Mouse (Mus musculus): ENCODE results near the gene Anp32e. TPM values are rescaled to one million over a fixed set of nuclear protein-coding genes. Genes with fewer than 3 reads are reported as not detected.
A peak's percentile ranks its signal among the peaks of the same experiment; 100 is the strongest.
"Not testable (repeated sequence)": the region's sequence is repeated elsewhere in the genome, so short reads cannot be mapped to it uniquely, and the experiment has no call there.

The Anp32e gene
- polyA plus RNA-seq, 1 experiment: 275 TPM

DNA sequence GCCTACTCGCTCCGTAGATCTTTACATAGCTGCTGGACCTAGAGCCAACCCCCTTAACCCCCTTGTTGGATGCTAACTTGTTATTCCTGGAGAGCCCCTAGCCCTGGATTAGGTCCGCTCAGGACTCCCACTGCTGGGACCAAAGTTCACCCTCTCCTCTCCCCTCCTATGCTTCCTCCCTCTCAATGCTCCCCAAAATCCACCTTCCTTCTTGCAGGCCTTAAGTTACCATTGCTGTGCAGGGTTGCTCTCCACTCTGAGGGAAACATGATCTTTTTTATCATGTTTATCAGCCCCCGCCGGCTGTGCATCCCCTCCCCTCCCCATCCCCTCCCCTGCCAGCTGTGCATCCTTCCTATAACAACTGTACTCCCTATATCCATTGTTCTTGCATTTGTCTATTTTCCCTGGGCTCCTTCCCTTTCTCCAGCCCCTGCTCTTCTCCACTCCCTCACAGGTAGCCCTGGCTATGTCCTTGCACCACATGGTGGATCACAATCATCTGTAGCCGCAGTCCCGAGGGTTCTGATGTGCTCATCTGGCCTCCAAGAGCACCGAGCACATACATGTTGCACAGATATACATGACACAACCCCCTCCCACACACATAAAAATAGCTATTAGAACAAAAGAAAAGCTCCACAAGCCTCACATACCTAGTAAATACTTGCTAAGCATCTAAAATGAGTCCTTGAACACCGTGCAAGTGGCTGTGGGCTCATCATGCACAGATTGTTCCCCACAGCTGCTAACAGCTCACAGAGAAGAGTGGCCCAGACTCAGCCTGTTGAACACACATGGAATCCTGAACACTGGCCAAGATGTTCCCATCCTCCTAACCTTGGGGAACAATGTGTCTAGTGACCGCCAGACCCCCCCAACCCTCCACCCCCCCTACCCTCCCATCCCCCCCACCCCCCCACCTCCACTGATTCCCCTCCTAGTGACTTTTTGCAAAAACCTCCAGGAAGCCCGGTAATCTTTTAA is 36.7 kb upstream of the Anp32e start:
- H3K27ac ChIP-seq (ENCODE audit: control insufficient read depth, insufficient read depth, low read depth, low read length, poor library complexity): peak overlapping the region; percentile 25
- H3K4me1 ChIP-seq (ENCODE audit: control insufficient read depth, insufficient read depth, low read length): peaks cover 6% of the 10 kb centered on the region
- no peak for TF ChIP-seq CTCF (IDR thresholded peaks at IDR 0.05; ENCODE audit: control insufficient read depth, insufficient read depth, low read length)
- TF ChIP-seq POLR2A (IDR thresholded peaks at IDR 0.05; ENCODE audit: borderline replicate concordance, control insufficient read depth, low read depth, low read length): no peak
- WGBS: 23% methylated on average over 11 of the region's 11 CpGs
- H3K4me3 ChIP-seq (replicated peaks; ENCODE audit: control insufficient read depth, low read depth, low read length): peak overlapping the region; percentile 0

DNA sequence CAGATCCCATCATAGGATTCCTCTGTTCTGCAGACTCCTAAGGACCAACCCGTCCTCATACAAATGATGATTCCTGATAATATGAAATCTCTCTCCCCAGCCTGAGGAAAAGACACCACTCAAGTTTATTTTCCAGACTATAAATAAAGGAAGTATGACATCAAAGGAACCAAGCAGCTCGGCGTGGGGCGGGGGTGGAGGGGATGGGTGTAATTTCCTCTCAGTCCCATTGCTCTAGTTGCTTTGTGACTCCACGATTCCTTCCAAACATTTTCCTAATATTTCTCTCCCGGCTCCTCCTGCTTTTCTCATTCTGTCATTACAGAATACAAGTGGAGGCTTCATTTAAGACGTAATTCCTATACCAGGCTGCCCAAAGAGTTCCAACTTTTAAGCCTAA is 35.9 kb upstream of the Anp32e start:
- Histone ChIP-seq H3K27ac (ENCODE audit: control insufficient read depth, insufficient read depth, low read depth, low read length, poor library complexity) (no peak overlapping the region), H3K4me1 (ENCODE audit: control insufficient read depth, insufficient read depth, low read length) (peaks cover 6% of the 10 kb centered on the region), H3K4me3 (replicated peaks; ENCODE audit: control insufficient read depth, low read depth, low read length) (no peak overlapping the region)
- 6% methylated on average over 7 of the region's 7 CpGs for WGBS
- TF ChIP-seq CTCF (IDR thresholded peaks at IDR 0.05; ENCODE audit: control insufficient read depth, insufficient read depth, low read length) (no peak), POLR2A (IDR thresholded peaks at IDR 0.05; ENCODE audit: borderline replicate concordance, control insufficient read depth, low read depth, low read length) (no peak)

DNA sequence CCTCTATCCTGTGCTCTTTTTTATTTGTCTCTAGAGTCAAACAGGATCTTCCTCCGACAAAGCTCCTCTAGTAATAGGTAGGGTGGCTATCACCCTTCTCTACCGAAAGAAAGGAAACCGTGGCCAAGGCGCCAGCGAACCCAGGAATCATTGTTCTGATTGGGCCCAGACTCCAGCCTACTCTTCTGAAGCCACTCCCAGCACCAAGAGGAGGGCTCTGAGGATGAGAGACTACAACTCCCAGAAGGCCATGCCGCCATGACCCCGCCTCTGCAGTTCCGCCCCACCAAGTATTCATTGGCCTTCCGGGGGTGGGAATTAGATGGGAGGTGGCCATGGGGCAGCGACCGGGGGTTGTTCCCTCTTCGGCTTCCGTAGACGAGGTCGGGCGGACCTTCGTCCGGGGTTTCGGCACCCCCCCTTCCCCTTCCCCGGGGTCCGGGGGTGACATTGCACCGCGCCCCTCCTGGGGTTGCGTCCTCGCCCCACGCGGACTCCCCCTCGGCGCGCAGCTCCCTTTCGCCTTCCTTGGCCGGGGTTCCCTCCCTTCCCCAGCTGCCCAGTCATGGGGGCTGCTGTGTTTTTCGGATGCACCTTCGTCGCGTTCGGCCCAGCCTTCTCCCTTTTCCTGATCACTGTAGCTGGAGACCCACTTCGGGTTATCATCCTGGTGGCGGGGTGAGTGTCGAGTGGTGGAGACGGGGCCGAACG is 35.3 kb upstream of the Anp32e start, which contains the start of gene Aph1a:
TSS of gene Aph1a (plus strand) at position 364 of the 711 bp plus-strand sequence.
- not testable (repeated sequence) for H3K4me1 ChIP-seq (ENCODE audit: control insufficient read depth, insufficient read depth, low read length)
- H3K4me3 ChIP-seq (replicated peaks; ENCODE audit: control insufficient read depth, low read depth, low read length): peak within 1 kb of the TSS; percentile 92
- WGBS: 0% methylated on average over 32 of the region's 43 CpGs
- 0 out of 2 replicates have a peak within 1 kb of the TSS, but pooled peaks have one; percentile 27 for H3K27ac ChIP-seq (ENCODE audit: control insufficient read depth, insufficient read depth, low read depth, low read length, poor library complexity)
- peak; percentile 28; the same call in 1 of the 2 replicates for TF ChIP-seq POLR2A (IDR thresholded peaks at IDR 0.05; ENCODE audit: borderline replicate concordance, control insufficient read depth, low read depth, low read length)

- no peak for TF ChIP-seq POLR2A (IDR thresholded peaks at IDR 0.05; ENCODE audit: borderline replicate concordance, control insufficient read depth, low read depth, low read length)
- no peak for TF ChIP-seq CTCF (IDR thresholded peaks at IDR 0.05; ENCODE audit: control insufficient read depth, insufficient read depth, low read length)
- H3K27ac ChIP-seq (ENCODE audit: control insufficient read depth, insufficient read depth, low read depth, low read length, poor library complexity): 0 out of 2 replicates have a peak overlapping the region, but pooled peaks have one; percentile 27
- H3K4me3 ChIP-seq (replicated peaks; ENCODE audit: control insufficient read depth, low read depth, low read length): peak overlapping the region; percentile 92
- 5% methylated on average over 16 of the region's 16 CpGs for WGBS
- peaks cover 6% of the 10 kb centered on the region for H3K4me1 ChIP-seq (ENCODE audit: control insufficient read depth, insufficient read depth, low read length)
Measured at GRCm38 (mm10) chr3:95894317-95895160, 34.5 kb upstream of the Anp32e start.

GRCm38 (mm10) chr3:95895501-95895900 is 33.5 kb upstream of the Anp32e start:
- not testable (repeated sequence) for H3K27ac ChIP-seq (ENCODE audit: control insufficient read depth, insufficient read depth, low read depth, low read length, poor library complexity); H3K4me3 ChIP-seq (replicated peaks; ENCODE audit: control insufficient read depth, low read depth, low read length); H3K4me1 ChIP-seq (ENCODE audit: control insufficient read depth, insufficient read depth, low read length)
- 90% methylated on average over 7 of the region's 7 CpGs for WGBS

- H3K4me3 ChIP-seq (replicated peaks; ENCODE audit: control insufficient read depth, low read depth, low read length): no peak overlapping the region
Measured at GRCm38 (mm10) chr3:95899800-95900524, 29.1 kb upstream of the Anp32e start.

DNA sequence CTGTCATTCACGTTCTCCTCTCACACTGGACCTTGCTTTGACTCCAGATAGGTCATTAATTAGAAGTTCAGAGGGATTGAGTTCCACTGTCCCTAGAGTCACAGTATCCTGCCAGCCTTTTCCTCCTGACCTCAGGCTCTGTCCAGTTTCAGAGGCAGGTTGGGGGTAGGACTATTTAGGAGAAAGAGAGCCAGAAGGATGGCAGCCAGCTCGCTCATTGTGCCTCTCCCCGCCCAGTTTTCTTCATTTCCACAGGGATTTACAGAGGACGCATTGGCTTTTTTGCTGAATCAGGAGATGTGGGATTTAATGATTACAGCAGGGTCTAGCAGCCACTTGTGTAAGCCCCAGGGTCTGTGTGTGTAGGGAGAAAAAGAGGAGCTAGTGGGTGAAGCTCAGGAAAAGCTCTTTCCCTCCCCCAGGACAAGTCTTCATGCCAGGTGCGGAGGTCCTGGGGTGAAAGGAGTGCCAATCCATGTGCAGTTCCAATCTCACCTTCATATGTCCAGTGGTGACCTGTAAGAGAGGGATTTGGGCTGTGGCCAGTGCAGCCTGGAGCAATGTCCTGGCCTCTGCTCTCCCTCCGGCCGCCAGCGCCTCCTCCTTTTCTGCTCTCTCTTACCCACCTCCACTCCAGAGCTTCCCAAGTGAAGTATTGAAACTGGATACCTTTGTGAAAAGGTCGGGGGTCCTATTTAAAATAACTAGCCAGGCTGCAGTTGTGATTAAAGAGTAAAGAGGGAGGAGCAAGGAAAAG is 27.3 kb upstream of the Anp32e start:
- WGBS: 80% methylated on average over 9 of the region's 9 CpGs
- H3K27ac ChIP-seq (ENCODE audit: control insufficient read depth, insufficient read depth, low read depth, low read length, poor library complexity): no peak overlapping the region
- H3K4me1 ChIP-seq (ENCODE audit: control insufficient read depth, insufficient read depth, low read length): no peaks in the 10 kb centered on the region
- TF ChIP-seq POLR2A (IDR thresholded peaks at IDR 0.05; ENCODE audit: borderline replicate concordance, control insufficient read depth, low read depth, low read length) (no peak), CTCF (IDR thresholded peaks at IDR 0.05; ENCODE audit: control insufficient read depth, insufficient read depth, low read length) (no peak)
- no peak overlapping the region for H3K4me3 ChIP-seq (replicated peaks; ENCODE audit: control insufficient read depth, low read depth, low read length)

More at GRCm38 (mm10) chr3:95899800-95900524, 29.1 kb upstream of the Anp32e start:
- TF ChIP-seq CTCF (IDR thresholded peaks at IDR 0.05; ENCODE audit: control insufficient read depth, insufficient read depth, low read length) (no peak), POLR2A (IDR thresholded peaks at IDR 0.05; ENCODE audit: borderline replicate concordance, control insufficient read depth, low read depth, low read length) (no peak)
- 60% methylated on average over 13 of the region's 13 CpGs for WGBS
- no peak overlapping the region for H3K27ac ChIP-seq (ENCODE audit: control insufficient read depth, insufficient read depth, low read depth, low read length, poor library complexity)
- peaks cover 2% of the 10 kb centered on the region for H3K4me1 ChIP-seq (ENCODE audit: control insufficient read depth, insufficient read depth, low read length)
